In genomic region chr17:35232659-35233058, GRCm38 (mm10) we compare ENCODE assay signal across 8 mouse cellular contexts. TPM values are rescaled to one million over a fixed set of nuclear protein-coding genes. Genes with fewer than 3 reads are reported as not detected.
DNase-seq lines count a peak whose midpoint lies in the region; ATAC-seq and TF ChIP-seq lines count a peak whose summit lies in the region.

No protein-coding gene starts in this region.

- peaks cover 31% of the 10 kb centered on the region for H3K4me1 ChIP-seq in heart, embryonic 12.5 days (replicated peaks)
- H3K4me1 ChIP-seq in lung, postnatal 0 days (ENCODE audit: insufficient read depth, low read depth, low read length), result peaks cover 6% of the 10 kb centered on the region; the same call in 1 of the 2 replicates
- peaks cover 29% of the 10 kb centered on the region for H3K4me1 ChIP-seq in intestine, embryonic 16.5 days (ENCODE audit: control insufficient read depth, insufficient read depth, low read length)
- H3K4me1 ChIP-seq in midbrain, embryonic 11.5 days (ENCODE audit: control insufficient read depth, insufficient read depth, low read length), result peaks cover 9% of the 10 kb centered on the region; the same call in 1 of the 2 replicates

- peak overlapping the region; percentile 96; the same call in 1 of the 2 replicates for H3K27ac ChIP-seq in heart, embryonic 12.5 days (ENCODE audit: poor library complexity, severe bottlenecking)
- peak overlapping the region; percentile 71; the same call in 1 of the 2 replicates for H3K27ac ChIP-seq in lung, postnatal 0 days (ENCODE audit: low read length)
- peak overlapping the region; percentile 78 for H3K27ac ChIP-seq in intestine, embryonic 16.5 days (ENCODE audit: low read length)
- no peak overlapping the region for H3K27ac ChIP-seq in midbrain, embryonic 11.5 days (ENCODE audit: low read depth, low read length)

- intact Hi-C loops in heart, postnatal 14 days (cut with DNase I), result loop anchor here (1.0 to 5.0 kb wide), 3 partner anchors 35 to 105 kb away; partner anchors contain the start of gene D17H6S53E

- no peak for DNase-seq in heart, postnatal 14 days
- DNase-seq in lung, postnatal 0 days (ENCODE audit: low spot score), result no peak
- DNase-seq in lung, postnatal 36 days, result no peak
- DNase-seq in thymus, postnatal 0 days (ENCODE audit: low spot score), result peak; percentile 72
- DNase-seq in layer of hippocampus, adult 9-11 months, result no peak
- DNase-seq in midbrain, embryonic 11.5 days (ENCODE audit: low spot score, missing footprints), result no peak

- TF ChIP-seq CTCF in lung, postnatal 0 days (IDR thresholded peaks at IDR 0.05), result no peak

- peaks cover 41% of the 10 kb centered on the region for H3K36me3 ChIP-seq in heart, embryonic 12.5 days
- no peaks in the 10 kb centered on the region; the same call in 1 of the 2 replicates for H3K36me3 ChIP-seq in lung, postnatal 0 days (ENCODE audit: insufficient read depth, low read length)
- H3K36me3 ChIP-seq in intestine, embryonic 16.5 days (ENCODE audit: control insufficient read depth, insufficient read depth, low read length), result no peaks in the 10 kb centered on the region
- H3K36me3 ChIP-seq in midbrain, embryonic 11.5 days (ENCODE audit: control insufficient read depth, insufficient read depth, low read length), result peaks cover 6% of the 10 kb centered on the region

- H3K9ac ChIP-seq in heart, embryonic 12.5 days, result 0 out of 2 replicates have a peak overlapping the region, but pooled peaks have one; percentile 7
- no peak overlapping the region for H3K9ac ChIP-seq in lung, postnatal 0 days (replicated peaks; ENCODE audit: low read depth)
- no peak overlapping the region for H3K9ac ChIP-seq in intestine, embryonic 16.5 days (ENCODE audit: low read depth, low read length)
- H3K9ac ChIP-seq in midbrain, embryonic 11.5 days (ENCODE audit: low read length), result no peak overlapping the region

- WGBS in heart, embryonic 12.5 days, result 84% methylated on average over 5 of the region's 5 CpGs
- WGBS in lung, postnatal 0 days, result 62% methylated on average over 5 of the region's 5 CpGs
- 52% methylated on average over 5 of the region's 5 CpGs for WGBS in intestine, embryonic 16.5 days
- WGBS in midbrain, embryonic 11.5 days, result 92% methylated on average over 5 of the region's 5 CpGs

- no peak for ATAC-seq in heart, embryonic 12.5 days (ENCODE audit: insufficient number of reproducible peaks, low FRiP score)
- ATAC-seq in lung, postnatal 0 days, result no peak
- ATAC-seq in intestine, embryonic 16.5 days, result no peak
- no peak for ATAC-seq in midbrain, embryonic 11.5 days (ENCODE audit: low FRiP score)

- TF ChIP-seq EP300 in lung, postnatal 0 days (IDR thresholded peaks at IDR 0.05), result no peak

- H3K4me2 ChIP-seq in heart, embryonic 12.5 days, result no peak overlapping the region
- H3K4me2 ChIP-seq in lung, postnatal 0 days (replicated peaks; ENCODE audit: low read depth, low read length), result no peak overlapping the region
- H3K4me2 ChIP-seq in intestine, embryonic 16.5 days (ENCODE audit: low read depth, low read length), result peak overlapping the region; percentile 86; the same call in 1 of the 2 replicates
- H3K4me2 ChIP-seq in midbrain, embryonic 11.5 days, result no peak overlapping the region

- H3K27me3 ChIP-seq in heart, embryonic 12.5 days (replicated peaks), result no peaks in the 10 kb centered on the region
- H3K27me3 ChIP-seq in lung, postnatal 0 days (replicated peaks; ENCODE audit: insufficient read depth, low read length), result no peaks in the 10 kb centered on the region
- no peaks in the 10 kb centered on the region for H3K27me3 ChIP-seq in intestine, embryonic 16.5 days (replicated peaks; ENCODE audit: control insufficient read depth, insufficient read depth, low read length)
- H3K27me3 ChIP-seq in midbrain, embryonic 11.5 days (ENCODE audit: control insufficient read depth, insufficient read depth, low read length), result no peaks in the 10 kb centered on the region

- no peaks in the 10 kb centered on the region for H3K9me3 ChIP-seq in heart, embryonic 12.5 days (replicated peaks)
- H3K9me3 ChIP-seq in lung, postnatal 0 days (ENCODE audit: low read length), result no peaks in the 10 kb centered on the region
- H3K9me3 ChIP-seq in intestine, embryonic 16.5 days (ENCODE audit: control insufficient read depth, low read length), result no peaks in the 10 kb centered on the region
- H3K9me3 ChIP-seq in midbrain, embryonic 11.5 days (ENCODE audit: control insufficient read depth, low read length), result no peaks in the 10 kb centered on the region

- H3K4me3 ChIP-seq in heart, embryonic 12.5 days, result no peak overlapping the region
- H3K4me3 ChIP-seq in lung, postnatal 0 days (ENCODE audit: low read depth, low read length), result no peak overlapping the region
- H3K4me3 ChIP-seq in intestine, embryonic 16.5 days (ENCODE audit: low read length), result 0 out of 2 replicates have a peak overlapping the region, but pooled peaks have one; percentile 5
- H3K4me3 ChIP-seq in midbrain, embryonic 11.5 days (ENCODE audit: low read depth, low read length), result no peak overlapping the region

RNA-seq across cellular contexts. Expression of gene Atp6v1g2, which starts 0.8 kb away (rescaled TPM):
- 10.0 and 12.5 TPM in 2 replicates for polyA plus RNA-seq in heart, embryonic 12.5 days (2016; fragmentation: Nextera tagmentation; extraction: Ambion mirVana)
- total RNA-seq in heart, postnatal 14 days (2021), result 1 to 10 TPM; 4.1 to 4.4 TPM
- 4.7 and 6.1 TPM in 2 replicates for polyA plus RNA-seq in lung, postnatal 0 days (2015; fragmentation: Nextera tagmentation; extraction: Ambion mirVana)
- polyA plus RNA-seq in intestine, embryonic 16.5 days (2015; fragmentation: Nextera tagmentation; extraction: Ambion mirVana), result 4.7 and 4.8 TPM in 2 replicates
- polyA plus RNA-seq in thymus, postnatal 0 days (2015; fragmentation: Nextera tagmentation; extraction: Ambion mirVana), result 1.3 and 1.8 TPM in 2 replicates
- polyA plus RNA-seq in midbrain, embryonic 11.5 days (2014; fragmentation: Nextera tagmentation; extraction: Ambion mirVana), result 17.0 and 17.8 TPM in 2 replicates

RNA-seq across cellular contexts. Expression of gene Nfkbil1, which starts 2.9 kb away (rescaled TPM):
- 9.0 and 9.8 TPM in 2 replicates for polyA plus RNA-seq in heart, embryonic 12.5 days (2016; fragmentation: Nextera tagmentation; extraction: Ambion mirVana)
- total RNA-seq in heart, postnatal 14 days (2021), result 10 to 100 TPM in 1 of 2 experiments, 1 to 10 TPM in 1; 8.4 to 10.4 TPM
- 11.2 and 12.2 TPM in 2 replicates for polyA plus RNA-seq in lung, postnatal 0 days (2015; fragmentation: Nextera tagmentation; extraction: Ambion mirVana)
- 8.9 and 9.2 TPM in 2 replicates for polyA plus RNA-seq in intestine, embryonic 16.5 days (2015; fragmentation: Nextera tagmentation; extraction: Ambion mirVana)
- polyA plus RNA-seq in thymus, postnatal 0 days (2015; fragmentation: Nextera tagmentation; extraction: Ambion mirVana), result 14.0 and 16.8 TPM in 2 replicates
- polyA plus RNA-seq in midbrain, embryonic 11.5 days (2014; fragmentation: Nextera tagmentation; extraction: Ambion mirVana), result 3.3 and 4.4 TPM in 2 replicates

RNA-seq across cellular contexts. Expression of gene Ddx39b, which starts 8.9 kb away (rescaled TPM):
- polyA plus RNA-seq in heart, embryonic 12.5 days (2016; fragmentation: Nextera tagmentation; extraction: Ambion mirVana), result 282 and 285 TPM in 2 replicates
- 100 to 1,000 TPM; 107 to 118 TPM for total RNA-seq in heart, postnatal 14 days (2021)
- polyA plus RNA-seq in lung, postnatal 0 days (2015; fragmentation: Nextera tagmentation; extraction: Ambion mirVana), result 161 and 170 TPM in 2 replicates
- polyA plus RNA-seq in intestine, embryonic 16.5 days (2015; fragmentation: Nextera tagmentation; extraction: Ambion mirVana), result 325 and 376 TPM in 2 replicates
- polyA plus RNA-seq in thymus, postnatal 0 days (2015; fragmentation: Nextera tagmentation; extraction: Ambion mirVana), result 423 and 446 TPM in 2 replicates
- 649 and 657 TPM in 2 replicates for polyA plus RNA-seq in midbrain, embryonic 11.5 days (2014; fragmentation: Nextera tagmentation; extraction: Ambion mirVana)

RNA-seq across cellular contexts. Expression of gene Gm16181, which starts 12.0 kb away (rescaled TPM):
- 0.55 TPM in 1 of 2 replicates, not detected in the other for polyA plus RNA-seq in heart, embryonic 12.5 days (2016; fragmentation: Nextera tagmentation; extraction: Ambion mirVana)
- under 1 TPM in 1 of 2 experiments, not detected in 1; 0.71 TPM for total RNA-seq in heart, postnatal 14 days (2021)
- 0.60 TPM in 1 of 2 replicates, not detected in the other for polyA plus RNA-seq in lung, postnatal 0 days (2015; fragmentation: Nextera tagmentation; extraction: Ambion mirVana)
- polyA plus RNA-seq in intestine, embryonic 16.5 days (2015; fragmentation: Nextera tagmentation; extraction: Ambion mirVana), result 0.29 and 0.46 TPM in 2 replicates
- 0.26 and 0.69 TPM in 2 replicates for polyA plus RNA-seq in thymus, postnatal 0 days (2015; fragmentation: Nextera tagmentation; extraction: Ambion mirVana)
- polyA plus RNA-seq in midbrain, embryonic 11.5 days (2014; fragmentation: Nextera tagmentation; extraction: Ambion mirVana), result not detected in 2 replicates

RNA-seq across cellular contexts. Expression of gene Lta, which starts 27.5 kb away (rescaled TPM):
- not detected in 2 replicates for polyA plus RNA-seq in heart, embryonic 12.5 days (2016; fragmentation: Nextera tagmentation; extraction: Ambion mirVana)
- under 1 TPM in 1 of 2 experiments, not detected in 1; 0.20 TPM for total RNA-seq in heart, postnatal 14 days (2021)
- polyA plus RNA-seq in lung, postnatal 0 days (2015; fragmentation: Nextera tagmentation; extraction: Ambion mirVana), result 0.11 TPM in 1 of 2 replicates, not detected in the other
- polyA plus RNA-seq in intestine, embryonic 16.5 days (2015; fragmentation: Nextera tagmentation; extraction: Ambion mirVana), result 0.99 and 1.2 TPM in 2 replicates
- polyA plus RNA-seq in thymus, postnatal 0 days (2015; fragmentation: Nextera tagmentation; extraction: Ambion mirVana), result 4.4 and 4.7 TPM in 2 replicates
- polyA plus RNA-seq in midbrain, embryonic 11.5 days (2014; fragmentation: Nextera tagmentation; extraction: Ambion mirVana), result not detected in 2 replicates
